Mouse (Mus musculus) testis, adult 2 months (tissue): ENCODE data around the gene Vsig10. TPM values are rescaled to one million over a fixed set of nuclear protein-coding genes. Genes with fewer than 3 reads are reported as not detected.
"Not testable (repeated sequence)": the region's sequence is repeated elsewhere in the genome, so short reads cannot be mapped to it uniquely, and the experiment has no call there.

ENCODE experiments used
- H3K27ac ChIP-seq: fragments of 200-500 bp; 2 replicates; pipeline ENCODE4 v1.5.1; 2012; ENCODE audit warnings: low read depth, low read length; ENCODE audit not compliant: control insufficient read depth, insufficient read depth
- H3K27me3 ChIP-seq: fragments of 200-500 bp; 2 replicates; pipeline ENCODE4 v1.6.1; 2012; ENCODE audit warnings: mild to moderate bottlenecking, low read length, moderate library complexity; ENCODE audit not compliant: control insufficient read depth, insufficient read depth
- H3K36me3 ChIP-seq: fragments of 200-500 bp; 2 replicates; pipeline ENCODE4 v1.6.1; 2012; ENCODE audit warnings: mild to moderate bottlenecking, low read length; ENCODE audit not compliant: control insufficient read depth, insufficient read depth
- H3K4me1 ChIP-seq: fragments of 200-500 bp; 2 replicates; pipeline ENCODE4 v1.6.1; 2012; ENCODE audit warnings: low read length; ENCODE audit not compliant: control insufficient read depth, insufficient read depth
- H3K4me3 ChIP-seq: fragments of 200-500 bp; 2 replicates; pipeline ENCODE4 v1.5.1; 2012; ENCODE audit warnings: low read depth, mild to moderate bottlenecking, low read length, moderate library complexity, mixed read lengths; ENCODE audit not compliant: control insufficient read depth
- CTCF ChIP-seq: fragments of 200-500 bp; IDR thresholded peaks from 2 replicates; pipeline ENCODE4 v1.5.1; 2012; ENCODE audit warnings: low read depth, mild to moderate bottlenecking, inconsistent platforms, low read length, moderate library complexity; ENCODE audit not compliant: control insufficient read depth, insufficient read depth, insufficient replicate concordance
- POLR2A ChIP-seq: fragments of 200-500 bp; IDR thresholded peaks from 2 replicates; pipeline ENCODE4 v1.6.1; 2012; ENCODE audit warnings: low read depth, mild to moderate bottlenecking, inconsistent platforms, low read length, moderate library complexity; ENCODE audit not compliant: control insufficient read depth
- polyA plus RNA-seq: library from polyadenylated mRNA; depleted of rRNA; stranded (reverse); fragments of >200 nt; gene quantifications from 2 replicates; pipeline ENCODE4 v1.2.3, GENCODE M21; 2012

Gene Vsig10
- polyA plus RNA-seq, 1 experiment = 16.6 TPM

- TF ChIP-seq CTCF (peak; percentile 34; the same call in 1 of the 2 replicates), POLR2A (no peak)
- Histone ChIP-seq H3K36me3 (no peaks in the 10 kb centered on the region; the same call in 1 of the 2 replicates), H3K27ac (no peak overlapping the region), H3K27me3 (no peaks in the 10 kb centered on the region), H3K4me1 (peaks cover 17% of the 10 kb centered on the region), H3K4me3 (no peak overlapping the region)
Measured at GRCm38 (mm10) chr5:117290081-117290480, 28.8 kb upstream of the Vsig10 start.

GRCm38 (mm10) chr5:117291312-117291711, 27.6 kb upstream of the Vsig10 start:
- Histone ChIP-seq H3K4me3 (no peak overlapping the region), H3K27ac (no peak overlapping the region)

GRCm38 (mm10) chr5:117292547-117292946, 26.3 kb upstream of the Vsig10 start:
- H3K4me3 ChIP-seq = no peak overlapping the region
- H3K27ac ChIP-seq = no peak overlapping the region
- H3K36me3 ChIP-seq = no peaks in the 10 kb centered on the region
- H3K4me1 ChIP-seq = peaks cover 11% of the 10 kb centered on the region
- TF ChIP-seq CTCF (no peak), POLR2A (no peak)
- H3K27me3 ChIP-seq = no peaks in the 10 kb centered on the region

More at GRCm38 (mm10) chr5:117291312-117291711, 27.6 kb upstream of the Vsig10 start:
- Histone ChIP-seq H3K4me1 (peaks cover 14% of the 10 kb centered on the region), H3K36me3 (no peaks in the 10 kb centered on the region; the same call in 1 of the 2 replicates), H3K27me3 (no peaks in the 10 kb centered on the region)
- TF ChIP-seq CTCF (no peak), POLR2A (no peak)

GRCm38 (mm10) chr5:117293776-117294175, 25.1 kb upstream of the Vsig10 start:
- H3K27ac ChIP-seq, H3K4me3 ChIP-seq, H3K36me3 ChIP-seq, H3K4me1 ChIP-seq, H3K27me3 ChIP-seq: not testable (repeated sequence)

GRCm38 (mm10) chr5:117295011-117295410, 23.9 kb upstream of the Vsig10 start:
- no peak for TF ChIP-seq CTCF
- no peak for TF ChIP-seq POLR2A
- no peaks in the 10 kb centered on the region; the same call in none of the 2 replicates for H3K4me1 ChIP-seq
- no peaks in the 10 kb centered on the region for H3K27me3 ChIP-seq
- H3K27ac ChIP-seq = no peak overlapping the region
- no peaks in the 10 kb centered on the region for H3K36me3 ChIP-seq
- no peak overlapping the region for H3K4me3 ChIP-seq

- no peaks in the 10 kb centered on the region for H3K36me3 ChIP-seq
- H3K4me3 ChIP-seq = peak overlapping the region; percentile 42
- peak overlapping the region; percentile 85 for H3K27ac ChIP-seq
- TF ChIP-seq CTCF (no peak), POLR2A (no peak)
- peaks cover 12% of the 10 kb centered on the region for H3K4me1 ChIP-seq
- no peaks in the 10 kb centered on the region for H3K27me3 ChIP-seq
Measured at GRCm38 (mm10) chr5:117302899-117303298, 16.0 kb upstream of the Vsig10 start.

GRCm38 (mm10) chr5:117303691-117304579, 14.9 kb upstream of the Vsig10 start:
- Histone ChIP-seq H3K4me3 (peak overlapping the region; percentile 42), H3K27ac (peak overlapping the region; percentile 85), H3K27me3 (no peaks in the 10 kb centered on the region), H3K4me1 (peaks cover 12% of the 10 kb centered on the region), H3K36me3 (no peaks in the 10 kb centered on the region)
- TF ChIP-seq POLR2A (no peak; the same call in 1 of the 2 replicates), CTCF (no peak)

GRCm38 (mm10) chr5:117304947-117305346, 13.9 kb upstream of the Vsig10 start:
- TF ChIP-seq POLR2A = no peak
- peak; percentile 63; the same call in 1 of the 2 replicates for TF ChIP-seq CTCF
- peaks cover 12% of the 10 kb centered on the region for H3K4me1 ChIP-seq

More at GRCm38 (mm10) chr5:117304947-117305346, 13.9 kb upstream of the Vsig10 start:
- no peaks in the 10 kb centered on the region for H3K27me3 ChIP-seq
- H3K36me3 ChIP-seq = no peaks in the 10 kb centered on the region
- H3K4me3 ChIP-seq = peak overlapping the region; percentile 98
- peak overlapping the region; percentile 92 for H3K27ac ChIP-seq
